Mouse (Mus musculus) right cerebral cortex, postnatal 10 days (tissue): ENCODE measurements around the gene Atp8a2.
"Not testable (repeated sequence)": the region's sequence is repeated elsewhere in the genome, so short reads cannot be mapped to it uniquely, and the experiment has no call there.

Experiments used
- DNase-seq, 2 experiments: peaks; one replicate each; pipeline ENCODE4 v3.0.0; 2021; ENCODE audit warnings: low spot score in 2 of 2

Atp8a2 gene

GRCm38 (mm10) chr14:59843264-59843942, 353.6 kb downstream of the Atp8a2 start:
- DNase-seq, result no peak

GRCm38 (mm10) chr14:59839951-59840720, 356.8 kb downstream of the Atp8a2 start:
- DNase-seq, result no peak

GRCm38 (mm10) chr14:59838446-59839259, 358.3 kb downstream of the Atp8a2 start:
- DNase-seq, result not testable (repeated sequence)

- not testable (repeated sequence) for DNase-seq
Measured at GRCm38 (mm10) chr14:59837691-59838241, 359.2 kb downstream of the Atp8a2 start.

GRCm38 (mm10) chr14:59836876-59837543, 360.0 kb downstream of the Atp8a2 start:
- peak; percentile 39 to 58 for DNase-seq

- no peak for DNase-seq
Measured at GRCm38 (mm10) chr14:59829580-59829979, 367.4 kb downstream of the Atp8a2 start.

GRCm38 (mm10) chr14:59827409-59827808, 369.6 kb downstream of the Atp8a2 start:
- DNase-seq, result no peak

GRCm38 (mm10) chr14:59820115-59820419, 376.9 kb downstream of the Atp8a2 start:
- no peak for DNase-seq

- DNase-seq, result no peak
Measured at GRCm38 (mm10) chr14:59819215-59820114, 377.5 kb downstream of the Atp8a2 start.

- DNase-seq, result not testable (repeated sequence)
Measured at GRCm38 (mm10) chr14:59810316-59810715, 386.7 kb downstream of the Atp8a2 start.

- DNase-seq, result no peak
Measured at GRCm38 (mm10) chr14:59809790-59810189, 387.2 kb downstream of the Atp8a2 start.

GRCm38 (mm10) chr14:59807528-59808300, 389.3 kb downstream of the Atp8a2 start:
- DNase-seq, result no peak

GRCm38 (mm10) chr14:59806910-59807309, 390.1 kb downstream of the Atp8a2 start:
- DNase-seq, result peak; percentile 50 to 60

GRCm38 (mm10) chr14:59806159-59806558, 390.8 kb downstream of the Atp8a2 start:
- DNase-seq, result no peak

GRCm38 (mm10) chr14:59805683-59806082, 391.3 kb downstream of the Atp8a2 start:
- no peak for DNase-seq

- no peak for DNase-seq
Measured at GRCm38 (mm10) chr14:59801961-59802599, 394.9 kb downstream of the Atp8a2 start.

- no peak for DNase-seq
Measured at GRCm38 (mm10) chr14:59799511-59799910, 397.5 kb downstream of the Atp8a2 start.

GRCm38 (mm10) chr14:59793841-59794240, 403.1 kb downstream of the Atp8a2 start:
- DNase-seq, result no peak
